Mouse (Mus musculus) midbrain, embryonic 15.5 days (tissue): ENCODE results near the gene Rhot2. TPM values are rescaled to one million over a fixed set of nuclear protein-coding genes. Genes with fewer than 3 reads are reported as not detected.
A peak's percentile ranks its signal among the peaks of the same experiment; 100 is the strongest.

Experiments used
- ATAC-seq: fragments of 200-750 bp; cut with Nextera tagmentation; replicated peaks from 2 replicates; pipeline ENCODE4 v1.8.0; 2017; ENCODE audit warnings: moderate TSS enrichment
- H3K27ac ChIP-seq: fragments of 300-500 bp; sonication (generic); 2 replicates; pipeline ENCODE4 v1.5.1; 2015; ENCODE audit warnings: mild to moderate bottlenecking, inconsistent platforms
- H3K27me3 ChIP-seq: fragments of 300-500 bp; sonication (generic); replicated peaks from 2 replicates; pipeline ENCODE4 v1.6.1; 2015; ENCODE audit warnings: inconsistent platforms
- H3K36me3 ChIP-seq: fragments of 300-500 bp; sonication (generic); replicated peaks from 2 replicates; pipeline ENCODE4 v1.6.1; 2015; ENCODE audit warnings: inconsistent platforms
- H3K4me1 ChIP-seq: fragments of 300-500 bp; sonication (generic); 2 replicates; pipeline ENCODE4 v1.6.1; 2015; ENCODE audit warnings: inconsistent platforms
- H3K4me2 ChIP-seq: fragments of 300-500 bp; sonication (generic); 2 replicates; pipeline ENCODE4 v1.6.1; 2015; ENCODE audit warnings: inconsistent platforms, mild to moderate bottlenecking, moderate library complexity
- H3K4me3 ChIP-seq: fragments of 300-500 bp; sonication (generic); 2 replicates; pipeline ENCODE4 v1.5.1; 2015; ENCODE audit warnings: mild to moderate bottlenecking, inconsistent platforms
- H3K9ac ChIP-seq: fragments of 300-500 bp; sonication (generic); 2 replicates; pipeline ENCODE4 v1.6.1; 2015; ENCODE audit warnings: mild to moderate bottlenecking, inconsistent platforms
- H3K9me3 ChIP-seq: fragments of 300-500 bp; sonication (generic); 2 replicates; pipeline ENCODE4 v1.6.1; 2016; ENCODE audit warnings: inconsistent platforms
- WGBS: fragments of 180-500 bp; shearing (Covaris S2); methylation state at CpG from one replicate; pipeline ENCODE4 v1.1.7; 2015; ENCODE audit warnings: mixed read lengths; 5-methylcytosine and 5-hydroxymethylcytosine counted together
- polyA plus RNA-seq: library from polyadenylated mRNA; unstranded; fragments of >200 nt; fragmentation: Nextera tagmentation; extraction: Ambion mirVana; gene quantifications from 2 replicates; pipeline ENCODE4 v1.2.1, GENCODE M21; 2015

Gene Rhot2
- 17.2 and 18.3 TPM in 2 replicates for polyA plus RNA-seq

GRCm38 (mm10) chr17:25844396-25844901, at the start of gene Rhot2:
Gene Rhot2 (minus strand): TSS chr17:25844851.
- Histone ChIP-seq H3K4me2 (peak within 1 kb of the TSS; percentile 90), H3K27ac (peak within 1 kb of the TSS; percentile 74), H3K4me3 (peak within 1 kb of the TSS; percentile 87), H3K4me1 (peaks cover 18% of the 10 kb centered on the region), H3K27me3 (no peaks in the 10 kb centered on the region), H3K9me3 (no peaks in the 10 kb centered on the region), H3K9ac (peak within 1 kb of the TSS; percentile 80), H3K36me3 (peaks cover 26% of the 10 kb centered on the region)
- WGBS = 2% methylated on average over 21 of the region's 21 CpGs
- peak; percentile 94 for ATAC-seq

- Histone ChIP-seq H3K9me3 (no peaks in the 10 kb centered on the region), H3K4me3 (no peak overlapping the region; the same call in 1 of the 2 replicates), H3K9ac (no peak overlapping the region), H3K4me1 (peaks cover 9% of the 10 kb centered on the region), H3K27ac (peak overlapping the region; percentile 70), H3K4me2 (no peak overlapping the region), H3K27me3 (no peaks in the 10 kb centered on the region), H3K36me3 (peaks cover 8% of the 10 kb centered on the region; the same call in 1 of the 2 replicates)
- peak; percentile 80 for ATAC-seq
- WGBS = 34% methylated on average over 2 of the region's 2 CpGs
Observed at GRCm38 (mm10) chr17:25893975-25894617, 49.4 kb upstream of the Rhot2 start.

GRCm38 (mm10) chr17:25888837-25889236, 44.2 kb upstream of the Rhot2 start:
- no peak overlapping the region for H3K4me3 ChIP-seq
- H3K27me3 ChIP-seq = no peaks in the 10 kb centered on the region
- H3K27ac ChIP-seq = no peak overlapping the region
- ATAC-seq = no peak
- H3K4me2 ChIP-seq = no peak overlapping the region
- peaks cover 15% of the 10 kb centered on the region for H3K36me3 ChIP-seq
- peaks cover 6% of the 10 kb centered on the region; the same call in 1 of the 2 replicates for H3K4me1 ChIP-seq
- H3K9me3 ChIP-seq = no peaks in the 10 kb centered on the region
- WGBS = 88% methylated on average over 3 of the region's 3 CpGs
- H3K9ac ChIP-seq = no peak overlapping the region

- H3K4me1 ChIP-seq = 0 out of 2 replicates have a peak, but pooled peaks cover 11% of the 10 kb centered on the region
- no peak overlapping the region for H3K27ac ChIP-seq
- H3K4me2 ChIP-seq = no peak overlapping the region
- no peak for ATAC-seq
- peaks cover 21% of the 10 kb centered on the region for H3K36me3 ChIP-seq
- no peak overlapping the region for H3K9ac ChIP-seq
- no peak overlapping the region for H3K4me3 ChIP-seq
- H3K9me3 ChIP-seq = no peaks in the 10 kb centered on the region
- no peaks in the 10 kb centered on the region for H3K27me3 ChIP-seq
- 89% methylated on average over 10 of the region's 10 CpGs for WGBS
Observed at GRCm38 (mm10) chr17:25887467-25887866, 42.8 kb upstream of the Rhot2 start.

GRCm38 (mm10) chr17:25886806-25887205, 42.2 kb upstream of the Rhot2 start:
- Histone ChIP-seq H3K9me3 (no peaks in the 10 kb centered on the region), H3K9ac (no peak overlapping the region), H3K27ac (no peak overlapping the region), H3K4me3 (no peak overlapping the region), H3K4me1 (0 out of 2 replicates have a peak, but pooled peaks cover 14% of the 10 kb centered on the region), H3K27me3 (no peaks in the 10 kb centered on the region), H3K36me3 (peaks cover 21% of the 10 kb centered on the region), H3K4me2 (no peak overlapping the region)
- ATAC-seq = no peak

GRCm38 (mm10) chr17:25885636-25886035, 41.0 kb upstream of the Rhot2 start:
- H3K9ac ChIP-seq = no peak overlapping the region
- H3K4me2 ChIP-seq = no peak overlapping the region
- no peak; the same call in 1 of the 2 replicates for ATAC-seq
- 49% methylated on average over 4 of the region's 4 CpGs for WGBS
- H3K36me3 ChIP-seq = peaks cover 21% of the 10 kb centered on the region
- no peaks in the 10 kb centered on the region for H3K9me3 ChIP-seq
- H3K4me3 ChIP-seq = no peak overlapping the region
- H3K27me3 ChIP-seq = no peaks in the 10 kb centered on the region
- peak overlapping the region; percentile 20; the same call in 1 of the 2 replicates for H3K27ac ChIP-seq
- peaks cover 26% of the 10 kb centered on the region for H3K4me1 ChIP-seq

GRCm38 (mm10) chr17:25883824-25884223, 39.2 kb upstream of the Rhot2 start:
- Histone ChIP-seq H3K27ac (no peak overlapping the region), H3K9me3 (no peaks in the 10 kb centered on the region), H3K9ac (no peak overlapping the region), H3K27me3 (no peaks in the 10 kb centered on the region), H3K36me3 (peaks cover 17% of the 10 kb centered on the region; the same call in 1 of the 2 replicates), H3K4me3 (no peak overlapping the region), H3K4me2 (no peak overlapping the region), H3K4me1 (peaks cover 30% of the 10 kb centered on the region)
- no peak for ATAC-seq
- 92% methylated on average over 3 of the region's 3 CpGs for WGBS

- no peak overlapping the region for H3K4me3 ChIP-seq
- no peak overlapping the region for H3K9ac ChIP-seq
- H3K27ac ChIP-seq = 0 out of 2 replicates have a peak overlapping the region, but pooled peaks have one; percentile 36
Observed at GRCm38 (mm10) chr17:25883268-25883667, 38.6 kb upstream of the Rhot2 start.

GRCm38 (mm10) chr17:25882306-25882705, 37.7 kb upstream of the Rhot2 start:
- H3K4me2 ChIP-seq = no peak overlapping the region
- no peak for ATAC-seq
- H3K36me3 ChIP-seq = peaks cover 12% of the 10 kb centered on the region; the same call in 1 of the 2 replicates
- peak overlapping the region; percentile 36; the same call in 1 of the 2 replicates for H3K27ac ChIP-seq
- 36% methylated on average over 5 of the region's 5 CpGs for WGBS
- no peak overlapping the region for H3K9ac ChIP-seq
- no peaks in the 10 kb centered on the region for H3K9me3 ChIP-seq
- H3K4me1 ChIP-seq = peaks cover 30% of the 10 kb centered on the region
- H3K4me3 ChIP-seq = no peak overlapping the region
- no peaks in the 10 kb centered on the region for H3K27me3 ChIP-seq

More at GRCm38 (mm10) chr17:25883268-25883667, 38.6 kb upstream of the Rhot2 start:
- H3K36me3 ChIP-seq = peaks cover 14% of the 10 kb centered on the region; the same call in 1 of the 2 replicates
- H3K4me1 ChIP-seq = peaks cover 30% of the 10 kb centered on the region
- H3K9me3 ChIP-seq = no peaks in the 10 kb centered on the region
- no peak overlapping the region for H3K4me2 ChIP-seq
- 75% methylated on average over 8 of the region's 8 CpGs for WGBS
- H3K27me3 ChIP-seq = no peaks in the 10 kb centered on the region
- ATAC-seq = no peak

- Histone ChIP-seq H3K27ac (peak overlapping the region; percentile 51), H3K4me3 (no peak overlapping the region), H3K36me3 (peaks cover 12% of the 10 kb centered on the region; the same call in 1 of the 2 replicates), H3K4me1 (peaks cover 35% of the 10 kb centered on the region), H3K4me2 (no peak overlapping the region), H3K9me3 (no peaks in the 10 kb centered on the region), H3K9ac (no peak overlapping the region; the same call in 1 of the 2 replicates), H3K27me3 (no peaks in the 10 kb centered on the region)
- 18% methylated on average over 4 of the region's 4 CpGs for WGBS
- ATAC-seq = no peak
Observed at GRCm38 (mm10) chr17:25881691-25882090, 37.0 kb upstream of the Rhot2 start.

GRCm38 (mm10) chr17:25880913-25881641, 36.4 kb upstream of the Rhot2 start:
- ATAC-seq = no peak
- H3K9ac ChIP-seq = peak overlapping the region; percentile 10; the same call in 1 of the 2 replicates
- H3K27ac ChIP-seq = peak overlapping the region; percentile 51; the same call in 1 of the 2 replicates

More at GRCm38 (mm10) chr17:25880913-25881641, 36.4 kb upstream of the Rhot2 start:
- no peak overlapping the region for H3K4me2 ChIP-seq
- peaks cover 41% of the 10 kb centered on the region for H3K4me1 ChIP-seq
- no peaks in the 10 kb centered on the region for H3K27me3 ChIP-seq
- no peak overlapping the region for H3K4me3 ChIP-seq
- no peaks in the 10 kb centered on the region for H3K9me3 ChIP-seq
- WGBS = 10% methylated on average over 5 of the region's 5 CpGs
- H3K36me3 ChIP-seq = peaks cover 12% of the 10 kb centered on the region; the same call in 1 of the 2 replicates
